Mouse (Mus musculus) midbrain, embryonic 13.5 days (tissue): ENCODE results near the gene Ablim1. TPM values are rescaled to one million over a fixed set of nuclear protein-coding genes. Genes with fewer than 3 reads are reported as not detected.

Experiments
- ATAC-seq: fragments of 200-750 bp; cut with Nextera tagmentation; 2 replicates; pipeline ENCODE4 v1.8.0; 2017; ENCODE audit warnings: mild to moderate bottlenecking, moderate TSS enrichment, moderate library complexity
- H3K27ac ChIP-seq: fragments of 300-500 bp; sonication (generic); 2 replicates; pipeline ENCODE4 v1.5.1; 2015; ENCODE audit warnings: inconsistent platforms, mild to moderate bottlenecking, moderate library complexity
- H3K27me3 ChIP-seq: fragments of 300-500 bp; sonication (generic); 2 replicates; pipeline ENCODE4 v1.6.1; 2015; ENCODE audit warnings: mild to moderate bottlenecking, inconsistent platforms
- H3K36me3 ChIP-seq: fragments of 300-500 bp; sonication (generic); 2 replicates; pipeline ENCODE4 v1.6.1; 2015; ENCODE audit warnings: mild to moderate bottlenecking, inconsistent platforms
- H3K4me1 ChIP-seq: fragments of 300-500 bp; sonication (generic); replicated peaks from 2 replicates; pipeline ENCODE4 v1.6.1; 2015; ENCODE audit warnings: inconsistent platforms
- H3K4me2 ChIP-seq: fragments of 300-500 bp; sonication (generic); replicated peaks from 2 replicates; pipeline ENCODE4 v1.6.1; 2015; ENCODE audit warnings: moderate library complexity, mild to moderate bottlenecking, inconsistent platforms
- H3K4me3 ChIP-seq: fragments of 300-500 bp; sonication (generic); replicated peaks from 2 replicates; pipeline ENCODE4 v1.5.1; 2015; ENCODE audit warnings: mild to moderate bottlenecking, inconsistent platforms
- H3K9ac ChIP-seq: fragments of 300-500 bp; sonication (generic); replicated peaks from 2 replicates; pipeline ENCODE4 v1.6.1; 2015; ENCODE audit warnings: mild to moderate bottlenecking, inconsistent platforms
- H3K9me3 ChIP-seq: fragments of 300-500 bp; sonication (generic); 2 replicates; pipeline ENCODE4 v1.6.1; 2016; ENCODE audit warnings: mild to moderate bottlenecking, inconsistent platforms
- WGBS: fragments of 180-500 bp; shearing (Covaris S2); methylation state at CpG from one replicate; pipeline ENCODE4 v1.1.7; 2015; 5-methylcytosine and 5-hydroxymethylcytosine counted together
- polyA plus RNA-seq: library from polyadenylated mRNA; unstranded; fragments of >200 nt; fragmentation: Nextera tagmentation; extraction: Ambion mirVana; gene quantifications from 2 replicates; pipeline ENCODE4 v1.2.1, GENCODE M21; 2015

The Ablim1 gene
- polyA plus RNA-seq, 1 experiment from 2014 or later = 34.4 TPM

DNA sequence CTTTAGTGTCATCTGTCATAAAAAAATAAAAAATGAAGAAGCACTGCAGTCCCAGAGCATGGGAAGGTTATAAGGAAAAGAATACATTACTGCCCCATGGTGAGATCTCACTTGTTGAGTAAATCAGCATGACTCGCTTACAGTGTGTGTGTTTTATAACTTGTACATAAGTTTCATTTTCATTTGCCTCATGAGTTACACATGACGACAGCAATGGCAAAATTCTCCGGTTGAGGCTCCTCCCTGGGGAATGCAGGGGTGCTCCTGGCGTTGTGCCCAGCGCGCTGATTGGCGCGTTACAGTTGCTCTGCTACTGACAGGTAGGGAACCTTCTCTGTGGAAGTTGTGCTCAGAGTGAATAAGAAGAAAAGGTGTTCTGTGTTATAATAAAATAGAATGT lies 71.1 kb downstream of the Ablim1 start:
- ATAC-seq = no peak
- 88% methylated on average over 8 of the region's 8 CpGs for WGBS
- H3K36me3 ChIP-seq = no peaks in the 10 kb centered on the region
- H3K4me3 ChIP-seq = no peak overlapping the region
- peaks cover 6% of the 10 kb centered on the region; the same call in 1 of the 2 replicates for H3K4me1 ChIP-seq
- no peak overlapping the region for H3K4me2 ChIP-seq
- no peaks in the 10 kb centered on the region for H3K9me3 ChIP-seq
- H3K27me3 ChIP-seq = no peaks in the 10 kb centered on the region
- no peak overlapping the region for H3K27ac ChIP-seq
- H3K9ac ChIP-seq = no peak overlapping the region

DNA sequence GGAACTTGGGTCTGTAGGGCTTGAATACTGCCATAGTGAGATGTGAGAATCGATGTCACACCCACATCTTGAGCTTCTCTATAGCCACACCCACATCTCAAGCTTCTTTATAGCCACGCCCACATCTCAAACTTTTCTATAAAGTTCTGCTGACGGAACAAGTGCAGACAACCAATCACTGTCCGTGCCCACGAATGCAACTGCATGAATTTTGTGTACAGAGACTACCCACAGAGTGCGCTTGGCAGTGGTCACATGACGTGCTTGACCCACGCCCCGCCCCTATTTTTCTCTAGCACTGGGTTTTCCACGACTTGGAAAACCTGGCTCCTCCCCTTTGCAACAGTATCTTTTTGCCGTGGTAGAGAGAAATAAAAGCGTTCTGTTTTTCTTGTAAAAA lies 71.5 kb downstream of the Ablim1 start:
- WGBS = 84% methylated on average over 12 of the region's 12 CpGs

DNA sequence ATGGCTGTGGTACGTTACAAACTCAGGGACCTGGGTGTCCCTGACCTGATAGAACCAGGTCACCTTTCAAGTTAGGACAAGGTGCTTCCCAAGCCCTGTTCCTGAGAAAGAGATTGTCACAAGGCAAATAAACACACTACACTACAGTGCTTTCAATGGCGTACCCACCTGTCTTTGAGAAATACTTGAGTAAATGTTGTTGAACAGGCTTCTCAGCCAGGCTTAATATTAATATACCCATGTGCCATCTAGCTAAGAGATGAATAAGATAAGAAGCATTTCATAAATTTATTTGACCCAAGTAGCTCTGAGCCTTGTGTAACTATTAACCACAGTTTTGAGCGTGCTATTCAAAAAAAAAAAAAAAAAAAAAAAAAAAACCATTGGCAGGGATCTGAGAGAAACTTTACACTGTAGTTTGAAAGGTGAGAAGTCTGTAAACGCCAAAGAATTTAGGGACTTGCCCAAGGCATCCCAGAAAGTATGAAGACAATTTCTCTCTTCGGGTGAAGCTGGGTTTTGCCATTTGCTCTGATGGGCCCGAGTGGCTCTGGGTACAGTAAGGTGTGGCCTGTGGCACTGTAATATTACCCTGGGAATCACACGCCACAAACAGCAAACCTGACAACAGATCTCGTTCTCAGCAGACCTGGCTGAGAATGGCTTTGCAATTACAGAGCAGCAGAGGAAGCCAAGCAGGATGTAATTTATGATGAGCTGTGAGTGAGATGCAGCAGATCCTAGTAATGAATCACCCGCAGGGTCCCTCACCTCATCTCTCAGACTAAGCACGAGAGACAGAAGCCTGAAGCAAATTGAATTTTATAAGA lies 73.1 kb downstream of the Ablim1 start:
- ATAC-seq = 0 out of 2 replicates have a peak, but pooled peaks have one; percentile 34
- Histone ChIP-seq H3K4me2 (no peak overlapping the region), H3K36me3 (no peaks in the 10 kb centered on the region), H3K4me1 (peaks cover 13% of the 10 kb centered on the region), H3K27ac (no peak overlapping the region), H3K9ac (no peak overlapping the region), H3K27me3 (no peaks in the 10 kb centered on the region), H3K4me3 (no peak overlapping the region), H3K9me3 (no peaks in the 10 kb centered on the region)
- WGBS = 80% methylated on average over 10 of the region's 10 CpGs

More for the DNA sequence above, 71.5 kb downstream of the Ablim1 start:
- Histone ChIP-seq H3K27ac (no peak overlapping the region), H3K4me2 (no peak overlapping the region), H3K9me3 (no peaks in the 10 kb centered on the region), H3K27me3 (no peaks in the 10 kb centered on the region), H3K4me1 (peaks cover 9% of the 10 kb centered on the region; the same call in 1 of the 2 replicates), H3K9ac (no peak overlapping the region), H3K4me3 (no peak overlapping the region), H3K36me3 (no peaks in the 10 kb centered on the region)
- no peak for ATAC-seq

DNA sequence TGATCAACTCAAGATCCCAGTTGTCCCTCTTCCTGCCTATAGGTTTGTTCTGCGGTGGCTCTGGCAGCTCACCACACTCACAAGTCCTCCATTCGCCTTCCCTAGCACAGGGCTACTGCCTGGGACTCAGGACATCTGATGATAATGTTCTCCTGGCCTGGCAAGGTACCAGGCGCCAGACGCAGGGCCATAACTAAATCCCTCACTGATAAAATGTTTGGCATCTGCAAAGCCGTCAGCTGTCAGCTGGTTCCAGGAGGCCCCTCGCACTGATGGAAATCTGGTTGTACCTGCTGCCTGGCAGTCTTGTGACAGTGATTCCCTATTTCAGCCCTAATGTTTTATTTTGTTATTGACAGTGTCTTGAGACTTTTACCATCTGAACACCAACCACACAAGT lies 74.5 kb downstream of the Ablim1 start:
- no peaks in the 10 kb centered on the region for H3K36me3 ChIP-seq
- 84% methylated on average over 6 of the region's 6 CpGs for WGBS
- no peak overlapping the region for H3K4me3 ChIP-seq
- H3K27ac ChIP-seq = no peak overlapping the region
- no peaks in the 10 kb centered on the region for H3K9me3 ChIP-seq
- ATAC-seq = no peak
- no peaks in the 10 kb centered on the region for H3K27me3 ChIP-seq
- H3K4me1 ChIP-seq = peaks cover 17% of the 10 kb centered on the region
- no peak overlapping the region for H3K9ac ChIP-seq
- no peak overlapping the region for H3K4me2 ChIP-seq

- Histone ChIP-seq H3K4me3 (no peak overlapping the region), H3K36me3 (no peaks in the 10 kb centered on the region), H3K4me2 (no peak overlapping the region), H3K9me3 (no peaks in the 10 kb centered on the region), H3K4me1 (peaks cover 17% of the 10 kb centered on the region), H3K27me3 (no peaks in the 10 kb centered on the region), H3K27ac (no peak overlapping the region), H3K9ac (no peak overlapping the region)
- 82% methylated on average over 11 of the region's 11 CpGs for WGBS
- no peak for ATAC-seq
Observed at GRCm38 (mm10) chr19:57239176-57239784, 75.4 kb downstream of the Ablim1 start.

GRCm38 (mm10) chr19:57238461-57238860 lies 76.3 kb downstream of the Ablim1 start:
- H3K9ac ChIP-seq = no peak overlapping the region
- no peak overlapping the region for H3K4me2 ChIP-seq
- H3K9me3 ChIP-seq = no peaks in the 10 kb centered on the region
- no peak overlapping the region for H3K4me3 ChIP-seq
- peaks cover 17% of the 10 kb centered on the region for H3K4me1 ChIP-seq
- WGBS = 69% methylated on average over 7 of the region's 7 CpGs
- H3K27ac ChIP-seq = no peak overlapping the region
- H3K36me3 ChIP-seq = no peaks in the 10 kb centered on the region
- H3K27me3 ChIP-seq = no peaks in the 10 kb centered on the region
- no peak for ATAC-seq

- WGBS = 75% methylated on average over 6 of the region's 6 CpGs
- Histone ChIP-seq H3K9ac (no peak overlapping the region), H3K4me2 (no peak overlapping the region), H3K36me3 (no peaks in the 10 kb centered on the region), H3K27ac (no peak overlapping the region), H3K9me3 (no peaks in the 10 kb centered on the region), H3K4me3 (no peak overlapping the region), H3K4me1 (peaks cover 17% of the 10 kb centered on the region), H3K27me3 (no peaks in the 10 kb centered on the region)
- ATAC-seq = no peak
Observed at GRCm38 (mm10) chr19:57237534-57237933, 77.2 kb downstream of the Ablim1 start.

DNA sequence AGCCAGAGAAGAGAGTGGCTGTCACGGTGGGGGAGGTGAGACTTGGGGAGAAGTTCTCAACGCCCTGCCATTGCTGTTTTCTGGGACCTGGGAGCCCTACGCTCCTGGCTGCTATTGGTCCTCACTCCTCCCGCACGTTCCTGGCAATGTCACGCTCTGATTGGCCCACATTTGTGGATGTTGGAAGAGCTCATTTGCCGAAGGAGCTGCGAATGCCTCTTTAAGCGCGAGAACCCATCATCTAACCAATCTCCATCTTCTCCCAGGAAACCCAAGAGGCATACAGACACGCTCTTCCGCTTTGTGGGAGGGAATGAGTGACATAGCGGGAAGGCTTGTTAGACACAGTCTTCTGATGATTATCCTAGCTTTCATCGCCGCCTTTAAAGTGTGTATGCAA lies 78.1 kb downstream of the Ablim1 start:
- Histone ChIP-seq H3K9ac (no peak overlapping the region), H3K4me2 (peak overlapping the region; percentile 25; the same call in 1 of the 2 replicates), H3K27ac (peak overlapping the region; percentile 37; the same call in 1 of the 2 replicates), H3K4me1 (peaks cover 11% of the 10 kb centered on the region), H3K9me3 (no peaks in the 10 kb centered on the region), H3K36me3 (no peaks in the 10 kb centered on the region), H3K4me3 (no peak overlapping the region), H3K27me3 (no peaks in the 10 kb centered on the region)
- WGBS = 59% methylated on average over 15 of the region's 15 CpGs
- ATAC-seq = peak; percentile 60; the same call in 1 of the 2 replicates

GRCm38 (mm10) chr19:57235931-57236330 lies 78.8 kb downstream of the Ablim1 start:
- Histone ChIP-seq H3K9ac (no peak overlapping the region), H3K27me3 (no peaks in the 10 kb centered on the region), H3K36me3 (no peaks in the 10 kb centered on the region), H3K4me2 (no peak overlapping the region), H3K27ac (no peak overlapping the region), H3K4me3 (no peak overlapping the region), H3K9me3 (no peaks in the 10 kb centered on the region), H3K4me1 (peaks cover 11% of the 10 kb centered on the region)
- ATAC-seq = no peak
- WGBS = 88% methylated on average over 2 of the region's 2 CpGs

DNA sequence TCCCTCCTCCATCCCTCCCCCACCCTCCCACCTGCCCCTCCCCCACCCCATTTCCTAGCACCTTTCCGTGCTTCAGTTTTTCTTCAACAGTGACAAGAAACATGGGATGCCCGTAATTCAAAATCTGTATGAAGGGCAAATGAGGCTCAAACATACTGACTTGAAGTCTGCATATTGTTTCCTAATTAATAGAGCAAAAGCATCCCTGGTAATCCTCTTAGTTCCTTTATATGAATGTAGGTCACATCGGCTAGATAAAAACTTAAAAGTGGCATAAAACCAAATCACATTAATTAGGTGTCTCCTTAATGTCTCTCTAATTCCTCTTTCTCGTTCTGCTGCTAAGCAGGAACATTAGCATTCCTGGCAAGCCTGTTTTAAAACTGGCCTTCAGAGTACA lies 83.7 kb downstream of the Ablim1 start:
- Histone ChIP-seq H3K27me3 (no peaks in the 10 kb centered on the region), H3K4me3 (no peak overlapping the region), H3K27ac (no peak overlapping the region), H3K9me3 (no peaks in the 10 kb centered on the region), H3K4me1 (no peaks in the 10 kb centered on the region), H3K36me3 (no peaks in the 10 kb centered on the region), H3K4me2 (no peak overlapping the region), H3K9ac (no peak overlapping the region)
- WGBS = 50% methylated on average over 4 of the region's 4 CpGs
- no peak for ATAC-seq

DNA sequence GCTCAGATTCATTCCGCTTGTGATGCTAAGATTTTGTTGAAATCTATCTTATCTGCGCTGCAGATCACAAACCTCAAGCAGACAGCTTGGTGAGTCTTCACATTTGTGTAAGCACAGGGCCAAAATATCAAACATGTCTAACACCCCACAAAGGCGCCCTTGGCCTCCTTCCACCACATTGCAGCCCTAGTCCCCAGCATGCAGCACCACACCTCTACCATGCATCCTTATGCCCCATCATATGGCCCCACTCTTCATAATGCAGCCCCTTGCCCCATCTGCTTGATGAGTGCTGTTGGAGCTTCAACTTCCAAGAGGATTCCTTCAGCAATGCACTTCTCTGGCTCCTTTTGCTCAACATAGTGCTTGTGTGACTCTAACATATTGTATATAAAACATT lies 85.6 kb downstream of the Ablim1 start:
- Histone ChIP-seq H3K27ac (no peak overlapping the region), H3K4me3 (no peak overlapping the region), H3K27me3 (no peaks in the 10 kb centered on the region), H3K4me1 (no peaks in the 10 kb centered on the region), H3K9ac (no peak overlapping the region), H3K4me2 (no peak overlapping the region), H3K9me3 (no peaks in the 10 kb centered on the region), H3K36me3 (no peaks in the 10 kb centered on the region)
- WGBS = 89% methylated on average over 3 of the region's 3 CpGs
- no peak for ATAC-seq

DNA sequence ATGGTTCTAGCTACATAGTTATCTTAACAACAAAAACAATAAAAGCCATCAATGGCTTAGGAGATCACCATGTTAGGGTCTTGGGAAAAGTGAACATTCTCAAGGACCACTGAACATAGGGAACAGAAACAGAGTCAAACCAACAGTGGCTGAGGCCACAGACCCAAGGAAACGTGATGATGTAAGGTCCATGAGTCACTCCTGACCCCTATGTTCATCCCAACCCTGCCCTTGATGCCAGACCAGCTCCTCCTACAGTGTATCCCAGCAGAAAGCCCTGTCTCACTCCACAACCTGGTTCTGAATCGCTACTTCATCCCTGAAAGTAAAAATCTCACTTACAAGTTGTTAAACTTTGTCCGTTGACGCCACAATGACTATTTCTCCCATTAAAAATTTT lies 86.1 kb downstream of the Ablim1 start:
- no peak overlapping the region for H3K27ac ChIP-seq
- WGBS = 84% methylated on average over 4 of the region's 4 CpGs
- H3K36me3 ChIP-seq = no peaks in the 10 kb centered on the region
- H3K27me3 ChIP-seq = no peaks in the 10 kb centered on the region
- H3K9me3 ChIP-seq = no peaks in the 10 kb centered on the region
- no peak overlapping the region for H3K4me2 ChIP-seq
- no peak overlapping the region for H3K9ac ChIP-seq
- H3K4me3 ChIP-seq = no peak overlapping the region
- ATAC-seq = no peak
- H3K4me1 ChIP-seq = no peaks in the 10 kb centered on the region
